Mouse (Mus musculus): ENCODE results near the gene Fndc1. TPM values are rescaled to one million over a fixed set of nuclear protein-coding genes. Genes with fewer than 3 reads are reported as not detected.

Gene Fndc1
- total RNA-seq (2021), result 17.6 and 17.9 TPM in 2 replicates
- long read RNA-seq, experiment 1, partial matches to known transcripts, result 2 of 2 reads
- long read RNA-seq, experiment 1, other reads (novel, unspliced or antisense), result 0 of 2 reads
- long read RNA-seq, experiment 2, partial matches to known transcripts, result 1 of 1 reads
- long read RNA-seq, experiment 2, other reads (novel, unspliced or antisense), result 0 of 1 reads

DNA sequence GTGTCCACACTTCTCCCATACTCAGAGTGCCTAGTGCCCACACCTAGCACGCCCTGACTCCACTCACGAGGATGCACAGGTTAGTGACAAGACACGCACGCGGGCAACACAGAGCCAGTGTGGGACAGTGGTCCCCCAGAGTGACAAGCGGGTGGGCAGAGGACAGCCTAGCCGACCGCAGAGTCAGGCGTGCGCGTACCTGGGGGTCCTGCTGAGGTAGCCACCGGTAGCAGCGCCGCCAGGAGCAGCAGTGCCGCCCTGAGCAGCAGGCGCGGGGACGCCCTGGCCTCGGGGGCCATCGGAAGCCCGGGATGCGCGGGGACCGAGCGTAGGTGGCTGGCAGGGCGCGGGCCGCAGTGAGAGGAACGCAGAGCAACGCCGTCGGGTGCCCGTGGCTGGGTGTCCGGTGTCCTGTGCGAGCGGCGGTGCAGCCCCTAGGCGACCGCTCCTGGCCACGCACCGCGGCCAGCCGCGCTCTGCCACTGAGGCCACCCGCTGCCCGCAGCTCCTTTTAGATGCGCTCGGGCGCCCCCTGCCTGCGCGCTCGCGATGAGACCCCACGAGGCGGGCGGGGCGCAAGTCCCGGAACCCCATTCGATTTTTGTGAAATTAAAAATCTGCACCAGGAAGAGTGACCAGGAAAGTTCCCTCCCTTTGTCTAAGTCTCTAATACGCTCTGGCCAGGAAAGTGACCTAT is at the start of gene Fndc1:
TSS of gene Fndc1 (minus strand) at position 484 of the 697 bp plus-strand sequence.
- peak; percentile 79 for DNase-seq

DNA sequence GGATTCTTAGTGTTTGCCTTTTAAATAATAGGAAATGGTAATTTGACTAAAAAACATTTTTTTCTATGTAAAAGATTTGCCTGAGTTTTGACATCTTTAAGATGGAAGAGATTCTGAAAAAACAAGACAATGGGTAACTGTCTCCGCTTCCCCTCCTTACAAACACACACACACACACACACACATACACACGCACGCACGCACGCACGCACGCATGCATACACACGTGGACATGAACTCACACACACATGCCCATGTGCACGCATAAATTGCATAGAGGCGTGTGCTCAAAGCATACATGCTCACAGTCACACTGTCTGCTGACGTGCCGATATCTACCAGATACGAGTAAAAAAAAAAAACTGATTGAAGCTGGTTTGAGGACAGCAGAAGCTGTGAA is 49.4 kb upstream of the Fndc1 start:
- DNase-seq, result no peak

DNA sequence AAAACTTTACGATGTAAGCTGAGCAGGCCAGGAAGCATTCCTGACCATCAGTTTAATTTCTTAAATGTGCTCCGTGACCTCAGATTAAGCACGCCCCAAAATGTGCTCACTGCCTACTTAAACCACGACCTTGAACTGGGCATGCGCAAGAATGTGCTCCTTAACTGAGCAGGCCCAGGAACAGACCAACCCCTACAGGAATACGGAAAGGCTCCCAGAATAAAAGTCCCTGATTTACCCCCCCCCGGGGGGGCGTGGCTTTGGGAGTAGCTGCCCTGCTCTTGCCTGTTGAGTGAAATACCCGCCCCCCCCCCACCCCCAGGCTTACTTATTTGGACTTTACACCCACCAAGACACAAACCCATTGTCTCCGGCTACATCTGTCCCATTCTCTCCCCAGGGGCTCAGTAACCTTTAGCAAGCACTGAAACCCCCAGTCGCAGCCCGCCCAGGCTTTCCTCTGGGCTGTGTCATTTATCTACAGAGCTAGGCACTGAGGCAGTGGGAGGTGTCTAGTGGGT is 48.9 kb upstream of the Fndc1 start:
- peak; percentile 77 for DNase-seq

DNA sequence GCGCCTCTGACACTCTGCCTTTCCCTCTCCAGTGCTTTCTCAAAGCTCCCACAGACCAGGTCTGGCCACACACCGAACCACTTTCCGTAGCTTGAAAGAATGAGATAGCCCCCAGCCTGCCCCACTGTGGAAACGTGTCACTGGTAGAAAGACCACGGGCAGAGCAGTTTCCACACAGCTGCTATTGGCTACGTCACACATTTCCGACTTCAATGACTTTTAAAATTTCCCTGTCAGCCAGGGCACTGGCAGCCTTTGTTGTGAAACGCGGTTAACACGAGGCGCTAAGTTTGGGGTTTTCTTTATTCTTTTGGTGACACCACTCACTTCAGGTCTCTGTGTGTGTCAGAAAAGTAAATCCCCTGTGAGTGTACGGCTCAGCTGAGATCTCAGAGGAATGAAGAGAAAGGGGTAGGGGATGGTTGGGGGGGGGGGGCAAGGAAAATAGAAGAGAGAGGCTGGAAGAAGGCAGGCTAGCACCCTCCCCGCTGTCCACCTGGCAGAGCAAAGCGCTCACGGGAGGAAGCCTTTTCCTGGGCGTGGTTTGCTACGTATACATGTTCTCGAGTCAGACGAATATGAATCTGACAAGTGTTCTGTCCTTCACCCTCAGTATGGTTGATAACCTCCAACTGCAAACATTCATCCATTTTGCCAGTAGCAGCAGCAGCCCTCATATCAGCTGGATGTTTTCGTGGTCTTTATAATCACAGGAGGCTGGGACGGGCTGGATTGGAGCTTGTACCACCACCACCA is 47.9 kb upstream of the Fndc1 start:
- no peak for DNase-seq

DNA sequence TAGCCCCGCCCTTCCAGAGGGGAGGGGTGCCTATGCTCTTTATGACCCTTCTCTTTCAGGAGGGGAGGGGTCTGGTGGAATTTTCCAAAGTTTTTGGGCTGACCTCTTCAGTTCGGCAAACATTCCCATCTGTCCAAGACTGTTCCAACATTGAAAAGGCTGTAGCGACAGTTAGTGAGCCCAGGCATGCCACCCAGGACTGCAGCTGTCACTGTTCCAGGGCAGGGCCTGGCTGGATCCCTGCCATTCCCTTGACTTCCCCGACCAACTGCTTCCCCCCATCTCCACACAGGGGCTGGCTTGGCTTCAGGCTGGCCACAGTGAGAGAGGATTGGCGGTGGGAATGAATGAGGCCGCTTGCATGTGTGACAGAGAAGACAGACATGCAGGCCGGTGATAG is 46.3 kb upstream of the Fndc1 start:
- no peak for DNase-seq

DNA sequence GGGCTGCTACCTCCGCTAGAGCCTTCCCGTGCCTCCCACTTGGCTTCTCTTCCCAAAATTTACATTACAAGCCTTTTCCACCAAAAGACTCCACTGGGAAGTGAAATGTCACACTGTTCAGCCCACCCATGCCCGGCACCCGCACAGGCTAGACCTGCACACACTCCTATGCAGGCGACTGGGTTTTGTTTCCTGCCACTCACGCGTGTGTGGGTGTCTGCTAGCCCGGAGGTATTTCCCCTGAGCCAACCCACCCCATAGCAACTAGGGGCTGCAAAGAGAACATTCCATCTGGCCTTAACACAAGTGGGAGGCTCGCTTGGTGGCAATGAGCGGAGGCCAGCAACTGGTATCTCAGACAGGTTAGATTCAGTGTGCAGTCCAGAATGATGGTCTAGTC is 44.7 kb upstream of the Fndc1 start:
- DNase-seq, result no peak

DNA sequence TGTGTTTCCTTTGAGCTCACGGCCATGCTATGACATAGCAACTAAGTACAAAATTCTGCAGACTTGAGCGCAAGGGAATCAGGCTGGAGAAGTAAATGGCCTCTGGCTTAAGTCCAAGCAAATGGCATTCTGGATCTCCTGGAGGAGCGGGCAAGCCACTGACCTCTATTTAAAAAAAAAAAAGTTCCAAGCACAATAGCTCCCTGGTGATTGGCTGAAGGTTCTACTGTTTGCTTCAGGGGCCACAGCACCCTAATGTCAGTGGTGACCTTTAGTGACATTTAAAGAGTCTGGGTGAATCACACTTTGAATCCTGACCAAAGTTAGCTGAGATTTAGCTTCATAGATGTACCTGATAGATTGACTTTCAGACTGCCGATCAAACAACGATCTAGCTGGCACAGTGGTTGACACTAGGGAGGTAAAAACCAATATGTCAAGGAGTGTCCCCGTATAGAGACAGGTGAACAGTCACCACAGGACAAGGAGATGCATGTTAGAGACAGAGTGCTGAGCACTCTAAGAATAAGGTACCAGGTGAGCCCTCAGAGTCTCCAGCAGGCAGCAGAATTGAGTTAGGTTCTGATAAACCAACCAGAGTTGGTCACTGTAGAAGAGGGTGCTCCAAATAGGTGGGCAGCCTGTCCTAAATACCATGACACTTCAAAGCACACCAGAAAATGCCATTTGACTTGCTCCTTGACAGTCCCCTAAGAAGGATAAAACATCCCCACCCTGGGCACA is 43.9 kb upstream of the Fndc1 start:
- DNase-seq, result peak; percentile 37

DNA sequence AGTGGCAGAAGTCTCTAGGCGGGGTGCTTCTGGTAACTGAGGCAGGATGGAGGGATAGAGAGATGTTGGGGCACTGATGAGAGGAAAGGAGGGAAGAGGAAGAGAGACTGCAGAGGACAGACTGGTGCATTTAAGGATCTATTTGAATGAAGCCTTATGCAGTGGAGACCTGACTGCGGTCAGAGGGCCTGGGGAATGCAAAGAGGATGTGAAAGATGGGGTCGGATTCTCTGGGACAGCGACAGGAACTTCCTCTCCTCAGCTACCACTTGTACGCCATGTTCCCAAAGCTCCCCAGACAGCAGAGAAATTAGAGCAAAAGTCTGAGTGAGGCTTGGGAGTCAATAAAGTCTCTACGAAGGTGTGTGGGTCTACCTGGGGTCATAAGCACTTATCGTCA is 42.0 kb upstream of the Fndc1 start:
- DNase-seq, result no peak

DNA sequence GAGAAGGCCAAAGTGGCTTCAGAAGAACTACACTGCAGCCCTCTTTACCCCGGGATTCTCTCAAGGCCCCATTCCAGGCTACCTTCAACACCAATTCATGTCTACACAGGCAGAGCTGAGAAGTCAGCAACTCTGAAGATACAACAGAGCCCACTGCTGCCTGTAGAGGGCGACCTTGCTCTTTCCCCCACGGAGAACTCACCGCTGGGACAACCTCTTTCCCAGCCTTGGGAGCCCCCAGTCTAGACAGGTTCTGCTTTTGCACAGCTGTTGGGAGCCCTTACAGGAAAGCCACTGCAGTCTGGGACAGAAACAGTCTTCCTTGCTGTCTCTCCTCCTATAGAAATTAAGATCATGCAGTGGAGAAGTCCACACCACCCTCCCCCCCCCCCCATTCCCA is 41.5 kb upstream of the Fndc1 start:
- peak; percentile 88 for DNase-seq

DNA sequence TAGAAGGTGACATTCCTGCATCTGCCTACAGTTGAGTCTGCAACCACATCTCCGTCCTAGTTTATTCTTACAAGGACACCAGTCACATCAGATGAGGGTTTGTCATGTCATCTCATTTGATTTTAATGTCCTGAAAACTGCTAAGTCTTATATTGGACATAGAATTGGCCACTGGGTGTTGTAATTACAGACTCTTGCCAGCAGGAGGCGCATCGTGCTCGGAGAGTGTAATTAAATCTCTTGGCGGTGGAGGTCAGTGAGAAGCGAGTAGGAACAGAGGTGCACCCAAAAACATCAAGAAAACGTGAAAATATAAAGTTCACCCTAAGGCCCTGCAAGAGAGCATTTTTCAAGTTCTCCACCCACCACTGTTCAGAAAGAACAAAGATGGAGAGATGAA is 37.6 kb upstream of the Fndc1 start:
- DNase-seq, result peak; percentile 53

DNA sequence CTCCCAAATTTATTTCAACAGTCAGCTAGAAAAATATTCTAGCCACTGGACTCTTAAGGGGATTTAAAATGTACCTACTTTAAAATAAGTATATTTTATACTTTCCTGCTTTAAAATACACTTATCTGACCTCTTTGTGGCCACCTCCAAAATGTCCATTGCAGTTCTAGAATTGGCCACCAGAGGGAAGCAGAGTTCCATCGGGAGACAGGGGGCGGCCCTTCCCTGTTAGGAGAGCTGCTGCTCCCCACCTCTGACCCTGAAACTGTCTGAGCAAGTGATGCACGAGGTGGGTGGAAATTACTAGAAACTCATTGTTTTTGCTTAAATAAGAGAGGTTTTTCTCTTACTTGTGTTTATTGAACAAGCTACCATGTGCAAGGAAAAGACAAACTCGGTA is 36.6 kb upstream of the Fndc1 start:
- DNase-seq, result peak; percentile 87

DNA sequence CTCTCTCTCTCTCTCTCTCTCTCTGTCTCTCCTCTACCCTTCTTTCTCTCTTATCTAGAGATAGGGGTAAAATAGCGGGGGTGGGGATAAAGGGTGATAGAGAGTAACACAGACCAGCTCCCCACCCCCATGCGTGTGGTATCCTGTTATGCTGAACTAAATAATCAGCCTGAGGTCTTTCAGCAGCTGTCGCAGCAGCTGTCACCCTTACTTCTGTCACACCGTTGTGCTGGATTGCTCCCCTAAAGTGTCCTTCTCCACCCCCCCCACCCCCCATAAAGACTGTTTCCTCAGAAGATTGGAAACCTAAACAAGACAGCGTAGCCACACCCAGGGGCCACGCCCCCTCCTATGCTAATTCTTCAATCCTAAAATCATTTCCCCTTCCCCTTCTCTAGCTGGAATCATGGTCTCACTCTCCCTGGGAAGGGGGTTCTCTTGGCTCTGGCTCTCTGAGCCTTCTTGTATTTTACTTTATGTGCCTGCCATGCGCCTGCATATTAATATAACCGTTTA is 33.8 kb upstream of the Fndc1 start:
- DNase-seq, result no peak

DNA sequence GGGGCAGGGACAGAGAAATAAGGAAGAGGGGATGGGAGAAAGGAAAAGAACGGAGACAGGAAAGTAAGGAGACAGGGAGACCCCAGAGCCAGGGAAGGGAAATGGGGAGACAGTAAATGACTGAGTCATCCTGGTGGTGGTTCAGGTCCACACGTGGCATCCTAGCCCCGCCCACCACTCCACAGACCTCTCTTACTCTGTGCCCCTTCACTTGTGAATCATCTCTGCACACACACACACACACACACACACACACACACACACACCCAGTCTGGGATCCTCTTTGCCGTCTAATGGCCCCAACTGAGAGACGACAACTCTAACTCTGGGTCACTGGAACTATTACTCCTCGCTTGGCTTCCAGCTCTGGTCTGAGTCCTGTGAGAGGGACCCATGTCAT is 30.6 kb upstream of the Fndc1 start:
- DNase-seq, result no peak

DNA sequence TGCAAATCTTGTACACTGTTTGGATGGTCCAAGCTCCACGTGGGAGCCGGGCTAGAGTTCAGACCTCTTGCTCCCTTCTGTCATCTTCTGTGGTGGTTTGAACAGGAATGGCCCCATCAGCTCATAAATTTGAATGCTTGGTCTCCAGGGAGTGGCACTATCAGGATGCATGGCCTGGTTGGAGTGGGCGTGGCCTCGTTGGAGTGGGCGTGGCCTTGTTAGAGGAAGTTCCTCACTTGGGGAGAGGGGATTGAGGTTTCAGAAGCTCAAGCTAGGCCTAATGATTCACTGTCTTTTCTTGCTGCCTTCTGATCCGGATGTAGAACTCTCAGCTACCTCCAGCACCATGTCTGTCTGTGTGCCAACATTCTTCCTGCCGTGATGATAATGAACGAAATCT is 28.7 kb upstream of the Fndc1 start:
- no peak for DNase-seq

DNA sequence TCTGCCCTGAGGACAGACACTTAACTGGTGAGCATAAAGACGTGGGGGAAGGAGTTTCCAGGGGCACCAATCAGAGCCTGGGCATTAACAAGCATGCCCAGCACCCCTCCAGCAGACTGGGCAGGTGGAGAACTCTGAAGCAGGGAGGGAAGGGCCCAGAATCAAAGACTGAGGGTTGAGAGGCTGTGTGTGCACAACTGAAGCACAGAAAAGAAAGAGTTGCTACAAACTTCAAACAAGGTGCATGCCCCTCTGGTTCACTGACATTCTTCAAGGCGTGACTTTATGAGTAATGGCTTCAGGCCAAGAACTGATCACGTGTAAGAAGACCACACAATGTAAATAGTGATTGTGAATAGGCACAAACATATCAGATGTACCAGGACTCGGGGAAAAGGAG is 24.9 kb upstream of the Fndc1 start:
- no peak for DNase-seq

DNA sequence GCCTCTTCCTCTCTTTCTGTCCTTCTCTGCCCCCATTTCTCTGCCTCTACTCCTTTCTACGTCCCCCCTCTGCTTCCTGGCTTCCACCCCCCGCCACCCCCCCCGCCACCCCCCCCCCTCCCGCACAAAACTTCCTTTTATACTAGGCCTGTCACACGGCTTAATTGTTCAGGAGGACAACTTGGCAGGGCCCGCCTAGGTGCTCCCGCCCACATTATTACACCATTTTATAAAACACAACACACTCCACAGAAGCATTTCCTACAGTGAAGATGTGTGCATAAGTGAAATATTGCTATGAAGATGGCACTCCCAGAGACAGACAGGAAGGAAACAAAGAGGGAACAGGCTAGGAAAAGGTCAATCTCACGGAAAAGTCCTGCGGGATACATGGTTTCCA is 24.4 kb upstream of the Fndc1 start:
- DNase-seq, result no peak

DNA sequence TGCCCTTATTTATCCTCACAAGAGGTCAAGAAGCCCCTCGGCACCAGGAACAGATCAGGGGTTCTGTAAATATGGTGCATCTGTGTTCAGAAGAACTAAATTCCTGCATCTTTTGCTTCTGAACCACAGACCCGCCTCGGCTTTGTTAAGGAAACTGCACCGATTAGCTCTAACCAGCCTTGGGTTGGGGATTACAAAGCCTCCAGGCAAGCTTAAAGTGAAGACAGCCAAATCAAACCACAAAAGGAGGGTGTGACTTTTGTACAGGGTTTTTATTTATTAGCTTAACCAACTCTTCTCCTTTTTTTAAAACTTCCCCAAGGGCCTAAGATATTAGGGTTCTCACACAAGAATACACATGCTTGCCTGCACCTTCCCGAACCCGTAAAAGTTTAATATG is 23.1 kb upstream of the Fndc1 start:
- DNase-seq, result no peak

DNA sequence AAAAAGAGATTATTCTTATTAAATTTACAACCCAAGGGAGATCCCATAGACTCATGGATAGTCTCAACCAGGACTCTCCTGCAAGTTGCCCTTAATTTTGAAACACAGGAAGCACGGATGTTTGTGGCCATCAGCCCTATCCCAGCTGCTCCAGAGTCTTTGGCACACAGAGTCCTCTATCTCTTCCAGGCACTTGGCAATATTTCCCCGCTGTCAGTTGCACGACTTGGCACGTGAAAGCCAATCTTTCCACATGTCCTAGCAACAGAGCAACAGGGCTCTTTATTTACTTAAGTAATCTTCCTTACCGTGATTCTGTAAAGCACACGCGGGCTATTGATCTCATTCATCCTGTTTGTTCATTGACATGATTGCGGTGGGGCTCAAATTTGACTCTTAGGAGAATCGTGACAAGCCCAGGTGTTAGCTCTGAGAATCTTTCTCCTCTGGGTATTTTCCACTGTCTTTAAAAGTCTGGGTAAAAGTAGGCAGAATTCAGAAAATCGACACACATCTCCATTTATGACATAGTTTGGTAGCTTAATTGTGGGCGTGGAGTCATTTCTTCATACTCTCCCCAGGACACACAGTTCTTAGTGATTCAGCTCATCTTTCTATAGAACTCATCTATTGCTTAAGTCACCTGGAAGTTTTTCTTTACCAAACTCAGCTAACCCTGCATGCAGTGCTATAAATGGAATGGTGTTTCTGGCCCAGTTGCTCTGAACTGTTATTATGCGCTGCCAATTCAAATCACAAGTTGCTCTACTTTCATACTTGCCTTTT is 13.6 kb upstream of the Fndc1 start:
- DNase-seq, result peak; percentile 44

DNA sequence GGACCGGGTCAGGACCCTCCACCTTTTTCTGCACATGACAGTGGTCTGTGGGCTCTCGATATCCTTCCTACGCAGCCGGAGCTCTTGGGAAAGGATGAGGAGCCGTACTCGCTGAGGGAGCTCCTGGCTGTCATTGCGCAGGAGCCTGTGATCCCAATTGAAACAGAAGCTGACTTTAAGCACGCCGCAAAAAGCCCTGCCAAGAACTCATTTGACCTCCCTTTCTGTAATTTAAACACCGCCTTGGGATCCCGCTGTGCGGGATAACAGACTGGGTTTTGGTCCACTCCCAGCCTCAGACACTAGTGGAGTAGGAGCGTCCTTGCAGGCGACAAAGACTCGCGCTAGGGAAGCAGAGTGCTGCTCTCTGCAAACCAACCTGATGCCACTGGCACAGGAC is 484 bp upstream of the Fndc1 start:
- DNase-seq, result peak; percentile 12

DNA sequence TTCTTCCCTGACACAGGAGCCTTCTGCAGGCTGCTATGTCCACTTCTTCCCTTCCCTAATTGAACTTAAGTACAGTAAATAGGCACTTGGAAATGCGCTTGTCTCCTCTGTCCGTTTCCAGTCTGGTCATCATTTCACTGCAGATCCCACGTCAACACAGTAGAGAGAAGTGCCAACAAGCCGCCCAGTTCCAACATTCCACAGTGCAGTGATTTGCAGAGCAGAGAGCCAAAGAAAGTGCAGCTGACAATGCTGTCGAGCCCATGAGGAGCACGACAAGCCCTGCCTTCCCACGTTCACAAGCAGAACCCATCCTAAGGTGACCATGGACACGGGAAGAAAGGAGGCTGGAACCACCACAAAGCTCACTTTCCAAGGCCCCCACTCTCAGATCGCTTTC is 1.7 kb downstream of the Fndc1 start:
- no peak for DNase-seq

DNA sequence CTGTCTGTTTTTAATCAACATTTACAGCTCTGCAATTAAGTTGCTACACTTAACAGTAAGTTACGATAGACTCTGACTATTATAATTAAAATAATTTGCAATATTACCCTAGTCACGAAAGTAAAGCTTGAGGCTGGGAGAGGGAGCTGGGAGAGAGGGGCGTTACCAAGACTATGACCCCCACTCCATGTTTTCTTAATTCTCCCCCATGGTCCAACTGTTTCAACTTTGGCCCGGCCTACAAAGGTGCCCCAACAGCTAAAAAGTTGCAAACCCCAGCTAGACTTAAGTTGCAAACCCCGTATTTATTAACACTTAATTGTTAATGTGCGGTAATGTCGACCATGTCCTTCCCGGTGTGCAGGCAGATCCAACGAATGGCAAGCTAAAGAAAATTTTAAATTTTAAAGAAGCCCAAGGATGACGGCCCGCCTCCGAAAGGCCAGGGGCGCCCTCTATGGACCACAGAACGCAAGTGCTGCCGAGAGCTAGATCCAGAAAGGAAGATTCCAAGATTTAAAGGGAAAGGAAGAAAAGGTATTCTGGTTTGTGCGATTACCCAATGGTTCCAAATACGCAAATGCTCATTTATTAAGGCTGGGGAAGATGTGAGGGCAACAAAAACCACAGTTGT is 5.4 kb downstream of the Fndc1 start:
- peak; percentile 74 for DNase-seq

All from adrenal gland, postnatal 14 days (tissue).